Mouse (Mus musculus) ovary, postnatal 14 days (tissue): ENCODE data around the gene Lrrn1.

Source experiments
- DNase-seq: peaks from one replicate; pipeline ENCODE4 v3.0.0; 2022; ENCODE audit warnings: low spot score

Gene Lrrn1

GRCm38 (mm10) chr6:107583759-107584383 lies 54.3 kb downstream of the Lrrn1 start:
- no peak for DNase-seq

- DNase-seq = no peak
Observed at GRCm38 (mm10) chr6:107605151-107605550, 75.6 kb downstream of the Lrrn1 start.

- no peak for DNase-seq
Observed at GRCm38 (mm10) chr6:107614288-107614687, 84.7 kb downstream of the Lrrn1 start.
